Mouse (Mus musculus) cerebellum, adult 2 months (tissue): ENCODE measurements around the gene Pdzd2. TPM values are rescaled to one million over a fixed set of nuclear protein-coding genes. Genes with fewer than 3 reads are reported as not detected.

ENCODE experiments used
- DNase-seq, 2 experiments: peaks; one replicate each; pipeline ENCODE4 v3.0.0; 2021
- H3K27ac ChIP-seq: fragments of 200-500 bp; 2 replicates; pipeline ENCODE4 v1.5.1; 2012; ENCODE audit warnings: low read length, control low read depth, inconsistent platforms; ENCODE audit not compliant: insufficient read depth
- H3K27me3 ChIP-seq: fragments of 200-500 bp; 2 replicates; pipeline ENCODE4 v1.6.1; 2012; ENCODE audit warnings: inconsistent platforms, mild to moderate bottlenecking, low read length, moderate library complexity; ENCODE audit not compliant: control insufficient read depth, insufficient read depth
- H3K4me1 ChIP-seq: fragments of 200-500 bp; 2 replicates; pipeline ENCODE4 v1.6.1; 2011; ENCODE audit warnings: low read length; ENCODE audit not compliant: control insufficient read depth, insufficient read depth
- H3K4me3 ChIP-seq: fragments of 200-500 bp; replicated peaks from 2 replicates; pipeline ENCODE3; 2011; ENCODE audit warnings: mild to moderate bottlenecking, low read depth, low read length, control low read depth; ENCODE audit not compliant: insufficient read depth
- CTCF ChIP-seq: fragments of 200-500 bp; IDR thresholded peaks from 2 replicates; pipeline ENCODE4 v1.5.1; 2011; ENCODE audit warnings: low read depth, mild to moderate bottlenecking, control low read depth, low read length, moderate library complexity, borderline replicate concordance; ENCODE audit not compliant: insufficient read depth
- POLR2A ChIP-seq: fragments of 200-500 bp; IDR thresholded peaks from 2 replicates; pipeline ENCODE4 v1.6.1; 2011; ENCODE audit warnings: low read length, control low read depth, borderline replicate concordance; ENCODE audit not compliant: insufficient read depth
- WGBS: fragments of 180-500 bp; shearing (Covaris S2); methylation state at CpG from one replicate; pipeline ENCODE4 v1.1.7; 2018; 5-methylcytosine and 5-hydroxymethylcytosine counted together
- polyA plus RNA-seq: library from polyadenylated mRNA; depleted of rRNA; stranded (reverse); fragments of >200 nt; gene quantifications from 2 replicates; pipeline ENCODE4 v1.2.3, GENCODE M21; 2012

Gene Pdzd2
- polyA plus RNA-seq, 1 experiment = 6.3 TPM

GRCm38 (mm10) chr15:12415536-12416200, 324.1 kb downstream of the Pdzd2 start:
- DNase-seq = no peak
- H3K27me3 ChIP-seq = no peaks in the 10 kb centered on the region
- H3K4me1 ChIP-seq = no peaks in the 10 kb centered on the region
- 60% methylated on average over 16 of the region's 16 CpGs for WGBS
- TF ChIP-seq CTCF = no peak
- TF ChIP-seq POLR2A = no peak
- no peak overlapping the region for H3K27ac ChIP-seq
- no peak overlapping the region for H3K4me3 ChIP-seq

GRCm38 (mm10) chr15:12414696-12415095, 325.0 kb downstream of the Pdzd2 start:
- Histone ChIP-seq H3K27me3 (no peaks in the 10 kb centered on the region), H3K27ac (no peak overlapping the region), H3K4me1 (no peaks in the 10 kb centered on the region), H3K4me3 (no peak overlapping the region)
- TF ChIP-seq CTCF = no peak
- TF ChIP-seq POLR2A = no peak
- no peak for DNase-seq
- WGBS = 55% methylated on average over 6 of the region's 6 CpGs

GRCm38 (mm10) chr15:12408205-12408604, 331.5 kb downstream of the Pdzd2 start:
- Histone ChIP-seq H3K4me1 (no peaks in the 10 kb centered on the region), H3K27me3 (no peaks in the 10 kb centered on the region), H3K27ac (no peak overlapping the region), H3K4me3 (no peak overlapping the region)
- no peak for DNase-seq
- TF ChIP-seq CTCF (no peak), POLR2A (no peak)
- 11% methylated on average over 8 of the region's 8 CpGs for WGBS

- TF ChIP-seq POLR2A (no peak), CTCF (no peak)
- DNase-seq = no peak
- WGBS = 93% methylated on average over 5 of the region's 5 CpGs
- H3K27ac ChIP-seq = no peak overlapping the region
- H3K27me3 ChIP-seq = no peaks in the 10 kb centered on the region
- H3K4me3 ChIP-seq = no peak overlapping the region
- H3K4me1 ChIP-seq = no peaks in the 10 kb centered on the region
Measured at GRCm38 (mm10) chr15:12405592-12405991, 334.1 kb downstream of the Pdzd2 start.

DNA sequence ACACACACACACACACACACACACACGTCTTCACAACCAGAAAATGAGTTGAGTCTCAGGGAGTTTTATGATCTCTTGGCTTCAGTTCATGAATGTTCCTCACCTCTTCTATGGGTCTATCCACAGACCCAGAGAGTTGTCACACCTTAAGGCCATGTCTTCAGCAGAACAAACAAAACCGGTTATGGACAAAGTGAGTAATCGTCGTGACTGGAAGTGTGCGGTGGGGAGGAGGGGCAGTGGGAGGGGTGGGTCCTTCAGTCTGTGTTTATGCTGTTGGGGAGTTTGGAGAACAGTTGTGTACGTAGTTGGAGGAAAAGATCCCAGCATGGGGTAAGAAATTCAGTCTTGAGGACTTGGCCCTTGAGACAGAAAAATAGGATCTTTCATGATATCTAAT, 342.7 kb downstream of the Pdzd2 start:
- no peak overlapping the region for H3K27ac ChIP-seq
- no peak overlapping the region for H3K4me3 ChIP-seq
- WGBS = 84% methylated on average over 6 of the region's 6 CpGs
- no peaks in the 10 kb centered on the region for H3K4me1 ChIP-seq
- no peaks in the 10 kb centered on the region; the same call in 1 of the 2 replicates for H3K27me3 ChIP-seq
- TF ChIP-seq POLR2A = no peak
- TF ChIP-seq CTCF = no peak
- DNase-seq = no peak

DNA sequence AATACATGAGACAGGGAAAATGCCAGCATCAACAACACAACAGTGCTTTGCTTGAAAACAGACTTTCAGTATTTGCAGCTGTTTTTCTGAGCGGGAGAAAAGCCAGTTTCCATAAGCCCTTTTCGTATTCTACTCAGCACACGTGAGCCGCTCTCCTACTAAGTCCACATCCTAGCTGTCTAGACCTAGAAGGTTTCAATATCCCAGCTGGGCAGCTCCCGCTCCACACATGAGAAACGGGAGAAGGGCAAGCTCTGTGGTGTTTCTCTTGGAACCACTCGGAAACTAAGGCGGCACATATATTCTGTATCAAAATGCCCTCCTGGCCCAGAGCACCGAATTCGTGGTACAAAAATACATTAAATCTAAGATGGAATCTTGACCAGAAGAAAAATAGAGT, 345.0 kb downstream of the Pdzd2 start:
- no peak for TF ChIP-seq POLR2A
- no peak for TF ChIP-seq CTCF
- no peak overlapping the region for H3K27ac ChIP-seq
- 90% methylated on average over 10 of the region's 10 CpGs for WGBS
- no peak overlapping the region for H3K4me3 ChIP-seq
- DNase-seq = no peak
- H3K4me1 ChIP-seq = no peaks in the 10 kb centered on the region
- H3K27me3 ChIP-seq = no peaks in the 10 kb centered on the region; the same call in 1 of the 2 replicates

DNA sequence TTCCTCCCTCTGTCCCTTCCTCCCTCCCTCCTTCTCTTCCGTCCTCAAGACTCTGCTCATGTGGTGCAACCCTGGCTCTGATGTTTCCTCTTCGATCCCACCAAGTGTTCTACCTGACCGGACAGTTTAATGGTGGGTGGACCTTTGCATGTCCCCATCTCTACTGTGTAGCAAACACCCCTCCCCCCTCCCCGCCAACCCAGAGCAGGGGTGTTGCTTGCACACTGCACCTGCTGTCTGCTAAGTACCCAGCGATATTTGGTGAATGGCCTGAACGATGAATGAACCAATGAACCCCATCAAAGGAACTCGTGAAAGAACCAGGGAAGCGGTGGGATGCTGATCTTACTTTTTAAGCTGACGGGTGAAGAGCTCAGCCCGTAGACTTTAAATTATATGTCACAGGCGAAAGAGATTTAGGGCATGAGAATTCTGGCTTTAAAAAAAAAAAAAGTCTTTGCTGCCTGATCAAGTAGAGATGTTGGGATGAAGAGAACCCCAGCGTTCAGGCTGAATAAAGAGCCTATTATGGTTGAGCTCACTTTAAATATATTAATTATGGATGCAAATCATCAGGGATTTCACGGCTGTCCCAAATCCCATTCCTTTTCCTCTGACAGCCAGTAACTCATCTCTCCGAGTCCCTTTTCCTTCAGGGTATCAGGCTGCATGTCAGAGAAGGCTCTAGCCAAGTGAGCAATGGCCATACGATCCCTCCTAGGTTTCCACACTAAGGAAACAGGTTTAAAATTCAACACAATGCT, 350.8 kb downstream of the Pdzd2 start:
- no peak for TF ChIP-seq POLR2A
- no peak for TF ChIP-seq CTCF
- no peak overlapping the region for H3K27ac ChIP-seq
- DNase-seq = no peak
- WGBS = 32% methylated on average over 15 of the region's 15 CpGs
- no peaks in the 10 kb centered on the region; the same call in 1 of the 2 replicates for H3K27me3 ChIP-seq
- no peak overlapping the region for H3K4me3 ChIP-seq
- H3K4me1 ChIP-seq = no peaks in the 10 kb centered on the region

DNA sequence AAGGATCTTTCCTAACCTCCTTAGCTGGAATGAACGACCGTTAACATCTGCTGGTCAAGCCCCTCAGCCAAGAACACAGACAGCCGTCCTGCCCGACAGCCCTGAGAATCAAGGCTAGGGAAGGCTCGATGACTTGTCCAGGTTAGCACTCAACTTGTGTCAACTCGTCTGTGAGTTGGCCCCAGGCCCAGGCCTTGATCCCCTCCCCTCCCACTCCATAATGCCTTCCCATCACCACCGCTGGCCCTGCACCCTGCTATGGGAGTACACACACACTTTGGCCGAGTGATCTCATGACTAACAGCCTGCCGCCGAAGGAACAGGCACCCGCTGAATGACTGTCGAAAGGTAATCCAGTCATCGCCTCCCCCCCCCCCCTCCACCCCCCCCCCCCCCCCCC, 355.0 kb downstream of the Pdzd2 start:
- 52% methylated on average over 13 of the region's 13 CpGs for WGBS
- TF ChIP-seq CTCF = no peak
- TF ChIP-seq POLR2A = no peak
- no peaks in the 10 kb centered on the region; the same call in 1 of the 2 replicates for H3K27me3 ChIP-seq
- no peak for DNase-seq
- H3K27ac ChIP-seq = no peak overlapping the region
- H3K4me1 ChIP-seq = no peaks in the 10 kb centered on the region
- H3K4me3 ChIP-seq = no peak overlapping the region
